Mouse (Mus musculus): Measurements from ENCODE around the gene Commd6. TPM values are rescaled to one million over a fixed set of nuclear protein-coding genes. Genes with fewer than 3 reads are reported as not detected.

The Commd6 gene
- 10 to 100 TPM; 32.4 to 35.6 TPM for total RNA-seq (2021)

- peak; percentile 95 for DNase-seq
- intact Hi-C loops (cut with DNase I), result no loop called here
Observed at GRCm38 (mm10) chr14:101640153-101640843, at the start of gene Commd6. Gene Commd6, minus strand, starts transcription at chr14:101640686.

GRCm38 (mm10) chr14:101688406-101688805 lies 47.9 kb upstream of the Commd6 start:
- DNase-seq, result no peak
- intact Hi-C loops (cut with DNase I), result no loop called here

- no peak for DNase-seq
- intact Hi-C loops (cut with DNase I), result no loop called here
Observed at GRCm38 (mm10) chr14:101687696-101688095, 47.2 kb upstream of the Commd6 start.

GRCm38 (mm10) chr14:101672226-101672625 lies 31.7 kb upstream of the Commd6 start:
- DNase-seq, result no peak
- intact Hi-C loops (cut with DNase I), result no loop called here

GRCm38 (mm10) chr14:101668626-101669025 lies 28.1 kb upstream of the Commd6 start:
- DNase-seq, result no peak
- intact Hi-C loops (cut with DNase I), result no loop called here

- intact Hi-C loops (cut with DNase I), result no loop called here
- no peak for DNase-seq
Observed at GRCm38 (mm10) chr14:101666536-101666935, 26.1 kb upstream of the Commd6 start.

GRCm38 (mm10) chr14:101666056-101666455 lies 25.6 kb upstream of the Commd6 start:
- intact Hi-C loops (cut with DNase I), result no loop called here
- no peak for DNase-seq

GRCm38 (mm10) chr14:101664274-101664673 lies 23.8 kb upstream of the Commd6 start:
- no peak for DNase-seq
- intact Hi-C loops (cut with DNase I), result no loop called here

GRCm38 (mm10) chr14:101661654-101662412 lies 21.3 kb upstream of the Commd6 start:
- intact Hi-C loops (cut with DNase I), result no loop called here
- no peak for DNase-seq

- no peak for DNase-seq
- intact Hi-C loops (cut with DNase I), result loop anchor here (10.0 kb wide), 1 partner anchor 278 kb away; no protein-coding TSS in a partner anchor
Observed at GRCm38 (mm10) chr14:101656307-101656706, 15.8 kb upstream of the Commd6 start.

GRCm38 (mm10) chr14:101654526-101654909 lies 14.0 kb upstream of the Commd6 start:
- intact Hi-C loops (cut with DNase I), result loop anchor here (5.0 to 10.0 kb wide), 2 partner anchors 192 to 280 kb away; no protein-coding TSS in a partner anchor
- no peak for DNase-seq

GRCm38 (mm10) chr14:101653581-101654525 lies 13.4 kb upstream of the Commd6 start, which contains the start of gene Uchl3:
Gene Uchl3, plus strand, starts transcription at chr14:101653967.
- DNase-seq, result peak; percentile 97 to 100

GRCm38 (mm10) chr14:101652571-101652970 lies 12.1 kb upstream of the Commd6 start:
- no peak for DNase-seq
- intact Hi-C loops (cut with DNase I), result loop anchor here (2.0 to 10.0 kb wide), 3 partner anchors 134 to 282 kb away; no protein-coding TSS in a partner anchor

More at GRCm38 (mm10) chr14:101653581-101654525, 13.4 kb upstream of the Commd6 start, which contains the start of gene Uchl3:
- intact Hi-C loops (cut with DNase I), result loop anchor here (2.0 to 10.0 kb wide), 3 partner anchors 135 to 281 kb away; no protein-coding TSS in a partner anchor

GRCm38 (mm10) chr14:101650551-101650950 lies 10.1 kb upstream of the Commd6 start:
- intact Hi-C loops (cut with DNase I), result loop anchor here (5.0 to 10.0 kb wide), 2 partner anchors 188 to 284 kb away; no protein-coding TSS in a partner anchor
- DNase-seq, result no peak

- DNase-seq, result no peak
- intact Hi-C loops (cut with DNase I), result no loop called here
Observed at GRCm38 (mm10) chr14:101644948-101645347, 4.5 kb upstream of the Commd6 start.

GRCm38 (mm10) chr14:101637381-101637780 lies 3.1 kb downstream of the Commd6 start:
- DNase-seq, result no peak
- intact Hi-C loops (cut with DNase I), result no loop called here

GRCm38 (mm10) chr14:101635765-101636164 lies 4.7 kb downstream of the Commd6 start:
- DNase-seq, result no peak
- intact Hi-C loops (cut with DNase I), result no loop called here

- intact Hi-C loops (cut with DNase I), result no loop called here
- no peak for DNase-seq
Observed at GRCm38 (mm10) chr14:101630548-101630947, 9.9 kb downstream of the Commd6 start.

- no peak for DNase-seq
- intact Hi-C loops (cut with DNase I), result no loop called here
Observed at GRCm38 (mm10) chr14:101617680-101618079, 22.8 kb downstream of the Commd6 start.

GRCm38 (mm10) chr14:101616178-101616577 lies 24.3 kb downstream of the Commd6 start:
- intact Hi-C loops (cut with DNase I), result no loop called here

More at GRCm38 (mm10) chr14:101616178-101616577, 24.3 kb downstream of the Commd6 start:
- no peak for DNase-seq

All from heart, postnatal 10 days (tissue).